Mouse (Mus musculus): ENCODE results near the gene Kcnh2.
"Not testable (repeated sequence)": the region's sequence is repeated elsewhere in the genome, so short reads cannot be mapped to it uniquely, and the experiment has no call there.

The Kcnh2 gene

GRCm38 (mm10) chr5:24351278-24351677 lies at the start of gene Kcnh2:
Gene Kcnh2, minus strand, starts transcription at chr5:24351604.
- in situ Hi-C loops (cut with MboI, MseI) = no loop called here

GRCm38 (mm10) chr5:24400362-24400761 lies 49.0 kb upstream of the Kcnh2 start:
- in situ Hi-C loops (cut with MboI, MseI) = no loop called here

- in situ Hi-C loops (cut with MboI, MseI) = no loop called here
These were observed 48.3 kb upstream of the Kcnh2 start for GRCm38 (mm10) chr5:24399686-24400085.

- in situ Hi-C loops (cut with MboI, MseI) = not testable (repeated sequence)
These were observed 44.9 kb upstream of the Kcnh2 start for GRCm38 (mm10) chr5:24396254-24396653.

- in situ Hi-C loops (cut with MboI, MseI) = no loop called here
These were observed 42.9 kb upstream of the Kcnh2 start for GRCm38 (mm10) chr5:24394165-24394894.

GRCm38 (mm10) chr5:24393392-24393997 lies 42.1 kb upstream of the Kcnh2 start, which contains the start of gene Abcb8:
Gene Abcb8, plus strand, starts transcription at chr5:24393663.
- in situ Hi-C loops (cut with MboI, MseI) = no loop called here

- in situ Hi-C loops (cut with MboI, MseI) = no loop called here
These were observed 41.3 kb upstream of the Kcnh2 start for GRCm38 (mm10) chr5:24392724-24393123.

- in situ Hi-C loops (cut with MboI, MseI) = no loop called here
These were observed 40.5 kb upstream of the Kcnh2 start, which contains the start of gene Atg9b for GRCm38 (mm10) chr5:24391864-24392263. Gene Atg9b, minus strand, starts transcription at chr5:24392143.

GRCm38 (mm10) chr5:24389658-24390020 lies 38.2 kb upstream of the Kcnh2 start:
- in situ Hi-C loops (cut with MboI, MseI) = loop anchor here in 1 of 2 experiments (5.0 kb wide), 1 partner anchor 33 kb away; the partner anchor contains the start of genes Cdk5 and Slc4a2

- in situ Hi-C loops (cut with MboI, MseI) = loop anchor here in 1 of 2 experiments (5.0 kb wide), 1 partner anchor 33 kb away; the partner anchor contains the start of genes Cdk5 and Slc4a2
These were observed 37.7 kb upstream of the Kcnh2 start for GRCm38 (mm10) chr5:24389011-24389657.

- in situ Hi-C loops (cut with MboI, MseI) = loop anchor here in 1 of 2 experiments (5.0 kb wide), 1 partner anchor 34 kb away; the partner anchor contains the start of genes Cdk5 and Slc4a2
These were observed 37.0 kb upstream of the Kcnh2 start for GRCm38 (mm10) chr5:24388246-24388915.

GRCm38 (mm10) chr5:24387264-24388241 lies 36.1 kb upstream of the Kcnh2 start:
- in situ Hi-C loops (cut with MboI, MseI) = loop anchor here in 1 of 2 experiments (5.0 kb wide), 1 partner anchor 35 kb away; the partner anchor contains the start of genes Cdk5 and Slc4a2

GRCm38 (mm10) chr5:24385887-24386550 lies 34.6 kb upstream of the Kcnh2 start:
- in situ Hi-C loops (cut with MboI, MseI) = loop anchor here in 1 of 2 experiments (5.0 kb wide), 1 partner anchor 36 kb away; the partner anchor contains the start of genes Cdk5 and Slc4a2

- in situ Hi-C loops (cut with MboI, MseI) = loop anchor here in 1 of 2 experiments (5.0 kb wide), 1 partner anchor 37 kb away; the partner anchor contains the start of genes Cdk5 and Slc4a2
These were observed 34.0 kb upstream of the Kcnh2 start for GRCm38 (mm10) chr5:24385374-24385773.

GRCm38 (mm10) chr5:24384407-24384806 lies 33.0 kb upstream of the Kcnh2 start:
- in situ Hi-C loops (cut with MboI, MseI) = no loop called here

- in situ Hi-C loops (cut with MboI, MseI) = no loop called here
These were observed 31.8 kb upstream of the Kcnh2 start for GRCm38 (mm10) chr5:24383026-24383859.

- in situ Hi-C loops (cut with MboI, MseI) = no loop called here
These were observed 30.6 kb upstream of the Kcnh2 start for GRCm38 (mm10) chr5:24381988-24382387.

- in situ Hi-C loops (cut with MboI, MseI) = no loop called here
These were observed 30.1 kb upstream of the Kcnh2 start for GRCm38 (mm10) chr5:24381486-24381885.

- in situ Hi-C loops (cut with MboI, MseI) = no loop called here
These were observed 29.1 kb upstream of the Kcnh2 start for GRCm38 (mm10) chr5:24380499-24380898.
